Mouse (Mus musculus) heart, embryonic 10.5 days (tissue): Measurements from ENCODE around the gene Usp28. TPM values are rescaled to one million over a fixed set of nuclear protein-coding genes. Genes with fewer than 3 reads are reported as not detected.
A peak's percentile ranks its signal among the peaks of the same experiment; 100 is the strongest.

ENCODE experiments used
- DNase-seq: peaks from one replicate; pipeline ENCODE4 v3.0.0-alpha.2; 2017; ENCODE audit warnings: low spot score
- H3K27ac ChIP-seq: fragments of 300-500 bp; sonication (generic); 2 replicates; pipeline ENCODE4 v1.5.1; 2016; ENCODE audit warnings: mild to moderate bottlenecking
- H3K27me3 ChIP-seq: fragments of 300-500 bp; sonication (generic); 2 replicates; pipeline ENCODE4 v1.6.1; 2016; ENCODE audit warnings: mild to moderate bottlenecking; ENCODE audit not compliant: poor library complexity, insufficient read depth, severe bottlenecking
- H3K36me3 ChIP-seq: fragments of 300-500 bp; sonication (generic); 2 replicates; pipeline ENCODE4 v1.6.1; 2016; ENCODE audit warnings: mild to moderate bottlenecking, moderate library complexity
- H3K4me1 ChIP-seq: fragments of 300-500 bp; sonication (generic); 2 replicates; pipeline ENCODE4 v1.6.1; 2016; ENCODE audit warnings: mild to moderate bottlenecking
- H3K4me3 ChIP-seq: fragments of 300-500 bp; sonication (generic); 2 replicates; pipeline ENCODE4 v1.5.1; 2016; ENCODE audit warnings: mild to moderate bottlenecking, moderate library complexity
- H3K9me3 ChIP-seq: fragments of 300-500 bp; sonication (generic); 2 replicates; pipeline ENCODE4 v1.6.1; 2016; ENCODE audit warnings: mild to moderate bottlenecking, moderate library complexity
- WGBS: fragments of 180-500 bp; shearing (Covaris S2); methylation state at CpG from one replicate; pipeline ENCODE4 v1.1.7; 2016; 5-methylcytosine and 5-hydroxymethylcytosine counted together
- polyA plus RNA-seq: library from polyadenylated mRNA; unstranded; fragments of >200 nt; fragmentation: Nextera tagmentation; extraction: Ambion mirVana; gene quantifications from 2 replicates; pipeline ENCODE4 v1.2.1, GENCODE M21; 2016

Gene Usp28
- polyA plus RNA-seq, 1 experiment from 2014 or later = 86.2 TPM

- no peaks in the 10 kb centered on the region for H3K9me3 ChIP-seq
- WGBS = 27% methylated on average over 8 of the region's 8 CpGs
- 0 out of 2 replicates have a peak, but pooled peaks cover 2% of the 10 kb centered on the region for H3K36me3 ChIP-seq
- no peak for DNase-seq
- H3K4me3 ChIP-seq = peak overlapping the region; percentile 92
- peak overlapping the region; percentile 96 for H3K27ac ChIP-seq
- no peaks in the 10 kb centered on the region for H3K27me3 ChIP-seq
- H3K4me1 ChIP-seq = peaks cover 24% of the 10 kb centered on the region
Measured at GRCm38 (mm10) chr9:48984320-48984844, 793 bp upstream of the Usp28 start.

DNA sequence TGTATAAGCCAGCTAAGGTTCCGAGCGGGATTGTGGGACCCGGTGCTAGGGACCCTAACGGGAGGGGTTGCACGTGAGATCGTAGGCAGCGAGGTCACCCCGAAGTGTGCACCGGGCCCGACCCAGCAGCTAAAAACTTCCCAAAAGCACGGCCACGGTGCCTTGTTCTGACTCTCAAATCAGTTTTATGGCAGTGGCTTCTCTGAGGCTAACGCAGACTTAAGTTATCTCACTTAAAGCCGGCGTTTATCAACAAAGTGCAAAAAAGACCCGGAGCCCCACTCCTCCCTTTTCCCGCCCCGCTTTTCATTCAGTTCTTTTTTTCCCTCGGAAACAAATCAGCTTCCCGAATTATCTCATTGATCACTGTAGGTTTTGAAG, 523 bp downstream of the Usp28 start:
- Histone ChIP-seq H3K4me3 (peak overlapping the region; percentile 92), H3K4me1 (peaks cover 27% of the 10 kb centered on the region), H3K27ac (peak overlapping the region; percentile 96), H3K9me3 (no peaks in the 10 kb centered on the region), H3K36me3 (peaks cover 9% of the 10 kb centered on the region; the same call in 1 of the 2 replicates), H3K27me3 (no peaks in the 10 kb centered on the region)
- no peak for DNase-seq
- under 1% methylated on average over 20 of the region's 20 CpGs for WGBS

DNA sequence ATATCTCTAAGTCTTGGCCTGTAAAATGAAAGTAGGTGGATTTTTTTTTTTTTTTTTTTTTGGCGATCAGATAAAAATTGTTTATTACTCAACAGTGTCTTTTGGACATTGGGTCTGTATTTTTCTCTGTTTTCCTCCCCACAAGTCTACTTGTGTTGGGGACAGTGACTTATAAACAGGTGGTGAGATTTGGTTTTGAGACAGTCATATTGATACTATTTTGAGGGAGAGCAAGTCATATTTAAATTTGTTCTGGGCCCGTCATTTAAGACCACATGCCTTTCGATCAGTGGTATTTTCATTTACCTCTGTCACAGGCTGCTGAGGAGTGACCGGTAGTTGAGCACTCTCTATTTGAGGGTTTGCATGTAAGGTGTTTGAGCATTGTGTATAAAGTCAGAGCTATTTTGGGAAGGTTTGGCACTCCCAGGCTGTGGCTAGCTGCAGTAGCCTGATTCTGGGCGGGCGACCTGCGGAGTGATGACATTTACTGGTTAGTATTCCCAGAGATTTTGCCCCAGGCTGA, 1.5 kb downstream of the Usp28 start:
- no peaks in the 10 kb centered on the region for H3K9me3 ChIP-seq
- H3K27ac ChIP-seq = peak overlapping the region; percentile 96
- peaks cover 18% of the 10 kb centered on the region; the same call in 1 of the 2 replicates for H3K36me3 ChIP-seq
- H3K4me3 ChIP-seq = peak overlapping the region; percentile 92
- H3K4me1 ChIP-seq = peaks cover 32% of the 10 kb centered on the region
- peak; percentile 92 for DNase-seq
- WGBS = 4% methylated on average over 7 of the region's 7 CpGs
- no peaks in the 10 kb centered on the region for H3K27me3 ChIP-seq

DNA sequence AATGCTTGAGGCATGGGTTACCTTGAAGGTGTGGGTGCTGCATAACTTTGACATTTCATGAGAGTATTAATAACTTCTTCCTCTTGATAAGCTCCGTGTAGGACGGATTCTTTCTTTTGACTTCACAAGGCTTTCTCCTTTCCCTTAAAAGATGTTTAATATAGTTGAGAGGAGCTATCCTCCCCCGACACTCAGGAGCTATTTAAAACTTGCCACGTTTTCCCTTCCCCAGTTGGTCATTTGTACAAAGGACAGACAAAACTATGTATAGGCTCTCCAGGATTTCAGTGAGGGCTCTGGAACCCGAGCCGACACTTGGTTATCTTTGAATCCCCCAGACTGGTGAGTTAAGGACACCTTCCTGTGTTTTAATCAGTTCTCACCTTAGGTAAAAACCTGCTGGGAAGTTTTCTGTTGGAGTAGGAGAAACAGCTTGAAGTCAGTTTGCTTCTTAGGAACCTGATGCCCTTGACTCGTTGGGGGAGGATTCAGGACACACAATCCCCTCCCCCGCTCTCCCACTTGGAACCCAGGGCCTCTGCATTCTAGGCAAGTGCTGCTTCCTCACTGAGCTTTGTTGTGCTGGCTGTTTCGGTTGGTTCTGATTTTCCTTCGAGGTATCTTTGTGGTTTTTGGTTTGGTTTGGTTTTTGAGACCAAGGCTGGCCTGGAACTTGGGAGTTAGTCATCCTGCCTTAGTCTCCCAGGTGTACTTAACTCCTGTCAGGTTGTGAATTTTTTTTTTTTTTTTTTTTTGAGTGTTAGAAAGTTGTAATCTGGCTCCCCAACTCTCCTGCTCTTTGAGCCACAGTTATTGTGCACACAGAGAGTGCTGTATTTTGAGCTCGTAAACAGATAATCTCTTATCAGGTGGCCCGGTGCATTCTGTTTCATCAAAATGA, 2.3 kb downstream of the Usp28 start:
- Histone ChIP-seq H3K27me3 (no peaks in the 10 kb centered on the region), H3K36me3 (peaks cover 19% of the 10 kb centered on the region; the same call in 1 of the 2 replicates), H3K4me1 (peaks cover 35% of the 10 kb centered on the region), H3K4me3 (peak overlapping the region; percentile 92), H3K27ac (peak overlapping the region; percentile 96), H3K9me3 (no peaks in the 10 kb centered on the region)
- WGBS = 9% methylated on average over 12 of the region's 12 CpGs
- peak; percentile 82 for DNase-seq

DNA sequence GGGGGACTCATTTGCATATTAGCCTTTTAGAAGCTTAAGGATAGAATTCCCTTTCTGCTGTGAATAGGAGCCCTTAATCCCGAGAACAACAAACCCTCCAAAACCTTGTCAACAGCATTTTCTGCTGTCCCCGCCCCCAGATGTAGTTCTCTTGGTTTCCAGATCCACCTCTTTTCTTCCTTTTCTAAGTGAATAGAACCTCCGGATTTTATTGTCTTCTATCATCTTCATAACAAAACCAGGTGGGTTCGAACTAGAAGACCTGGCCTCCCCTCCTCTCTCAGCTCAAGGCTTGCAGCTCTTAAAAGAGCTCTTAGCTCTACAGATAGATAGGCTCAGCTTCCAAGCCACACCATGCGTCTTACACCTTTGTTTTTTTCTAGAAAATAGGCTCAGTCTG, 6.5 kb downstream of the Usp28 start:
- no peak for DNase-seq
- Histone ChIP-seq H3K4me1 (peaks cover 36% of the 10 kb centered on the region), H3K9me3 (no peaks in the 10 kb centered on the region), H3K27ac (no peak overlapping the region), H3K27me3 (no peaks in the 10 kb centered on the region), H3K36me3 (peaks cover 45% of the 10 kb centered on the region), H3K4me3 (no peak overlapping the region)
- whole genome bisulfite sequencing = 72% methylated on average over 5 of the region's 5 CpGs

- no peaks in the 10 kb centered on the region for H3K27me3 ChIP-seq
- H3K27ac ChIP-seq = no peak overlapping the region
- H3K4me1 ChIP-seq = peaks cover 23% of the 10 kb centered on the region; the same call in 1 of the 2 replicates
- no peaks in the 10 kb centered on the region for H3K9me3 ChIP-seq
- DNase-seq = no peak
- 95% methylated on average over 7 of the region's 7 CpGs for WGBS
- H3K4me3 ChIP-seq = no peak overlapping the region
- peaks cover 58% of the 10 kb centered on the region for H3K36me3 ChIP-seq
Measured at GRCm38 (mm10) chr9:48994779-48995178, 9.6 kb downstream of the Usp28 start.

DNA sequence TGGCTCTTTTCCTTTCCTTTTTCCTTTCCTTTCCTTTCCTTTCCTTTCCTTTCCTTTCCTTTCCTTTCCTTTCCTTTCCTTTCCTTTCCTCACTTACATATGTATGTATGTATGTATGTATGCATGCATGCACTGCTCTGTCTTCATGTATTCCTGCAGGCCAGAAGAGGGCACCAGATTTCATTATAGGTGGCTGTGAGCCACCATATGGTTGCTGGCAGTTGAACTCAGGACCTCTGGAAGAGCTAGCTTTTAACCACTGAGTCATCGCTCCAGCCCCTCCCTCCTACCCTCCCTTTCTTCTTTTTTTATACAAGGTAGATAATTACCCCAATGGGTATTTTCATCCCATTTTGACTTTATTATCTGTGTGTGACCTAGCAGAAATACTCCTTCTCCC, 10.6 kb downstream of the Usp28 start:
- no peak overlapping the region for H3K27ac ChIP-seq
- H3K27me3 ChIP-seq = no peaks in the 10 kb centered on the region
- DNase-seq = no peak
- H3K4me1 ChIP-seq = peaks cover 17% of the 10 kb centered on the region; the same call in 1 of the 2 replicates
- WGBS = 91% methylated on average over 1 of the region's 1 CpGs
- H3K36me3 ChIP-seq = peaks cover 58% of the 10 kb centered on the region
- H3K9me3 ChIP-seq = no peaks in the 10 kb centered on the region
- H3K4me3 ChIP-seq = no peak overlapping the region

- Histone ChIP-seq H3K4me3 (no peak overlapping the region), H3K27ac (peak overlapping the region; percentile 36), H3K4me1 (peaks cover 5% of the 10 kb centered on the region; the same call in 1 of the 2 replicates), H3K9me3 (no peaks in the 10 kb centered on the region), H3K27me3 (no peaks in the 10 kb centered on the region), H3K36me3 (peaks cover 60% of the 10 kb centered on the region)
- no peak for DNase-seq
- WGBS = 73% methylated on average over 6 of the region's 6 CpGs
Measured at GRCm38 (mm10) chr9:48999256-48999655, 14.1 kb downstream of the Usp28 start.

- no peaks in the 10 kb centered on the region for H3K9me3 ChIP-seq
- peaks cover 92% of the 10 kb centered on the region for H3K36me3 ChIP-seq
- WGBS = 82% methylated on average over 7 of the region's 7 CpGs
- H3K4me1 ChIP-seq = no peaks in the 10 kb centered on the region
- no peak for DNase-seq
- no peak overlapping the region for H3K4me3 ChIP-seq
- H3K27me3 ChIP-seq = no peaks in the 10 kb centered on the region
- no peak overlapping the region for H3K27ac ChIP-seq
Measured at GRCm38 (mm10) chr9:49015824-49016223, 30.6 kb downstream of the Usp28 start.

- peaks cover 69% of the 10 kb centered on the region for H3K36me3 ChIP-seq
- 89% methylated on average over 5 of the region's 5 CpGs for WGBS
- no peak overlapping the region for H3K27ac ChIP-seq
Measured at GRCm38 (mm10) chr9:49021289-49021688, 36.1 kb downstream of the Usp28 start.

DNA sequence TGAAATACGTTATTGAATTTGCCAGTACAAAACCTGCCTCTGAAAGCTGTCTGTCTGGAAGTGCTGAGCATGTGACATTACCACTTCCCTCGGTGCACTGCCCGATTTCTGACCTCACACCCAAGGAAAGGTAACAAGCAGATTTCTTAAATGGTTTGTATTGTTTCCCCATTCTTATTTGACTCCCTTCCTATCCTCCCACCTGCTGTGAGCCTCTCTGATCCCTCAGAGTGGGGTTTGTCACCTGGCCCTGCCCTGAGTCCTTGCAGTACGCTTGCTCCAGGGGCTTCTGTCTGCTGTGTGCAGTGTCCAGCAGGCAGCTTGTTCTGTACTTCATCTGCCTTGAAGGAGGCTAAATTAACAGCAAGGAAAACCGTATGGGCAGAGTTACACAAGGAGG, 38.8 kb downstream of the Usp28 start:
- Histone ChIP-seq H3K27me3 (no peaks in the 10 kb centered on the region), H3K9me3 (no peaks in the 10 kb centered on the region), H3K4me1 (no peaks in the 10 kb centered on the region), H3K36me3 (peaks cover 71% of the 10 kb centered on the region), H3K27ac (no peak overlapping the region), H3K4me3 (no peak overlapping the region)
- DNase-seq = no peak
- 90% methylated on average over 5 of the region's 5 CpGs for WGBS

More at GRCm38 (mm10) chr9:49021289-49021688, 36.1 kb downstream of the Usp28 start:
- Histone ChIP-seq H3K4me3 (no peak overlapping the region), H3K4me1 (no peaks in the 10 kb centered on the region), H3K27me3 (no peaks in the 10 kb centered on the region), H3K9me3 (no peaks in the 10 kb centered on the region)
- no peak for DNase-seq

- no peak for DNase-seq
- Histone ChIP-seq H3K36me3 (peaks cover 71% of the 10 kb centered on the region), H3K27me3 (no peaks in the 10 kb centered on the region), H3K9me3 (no peaks in the 10 kb centered on the region), H3K4me1 (no peaks in the 10 kb centered on the region), H3K27ac (no peak overlapping the region), H3K4me3 (no peak overlapping the region)
- 94% methylated on average over 2 of the region's 2 CpGs for WGBS
Measured at GRCm38 (mm10) chr9:49024529-49024928, 39.4 kb downstream of the Usp28 start.

DNA sequence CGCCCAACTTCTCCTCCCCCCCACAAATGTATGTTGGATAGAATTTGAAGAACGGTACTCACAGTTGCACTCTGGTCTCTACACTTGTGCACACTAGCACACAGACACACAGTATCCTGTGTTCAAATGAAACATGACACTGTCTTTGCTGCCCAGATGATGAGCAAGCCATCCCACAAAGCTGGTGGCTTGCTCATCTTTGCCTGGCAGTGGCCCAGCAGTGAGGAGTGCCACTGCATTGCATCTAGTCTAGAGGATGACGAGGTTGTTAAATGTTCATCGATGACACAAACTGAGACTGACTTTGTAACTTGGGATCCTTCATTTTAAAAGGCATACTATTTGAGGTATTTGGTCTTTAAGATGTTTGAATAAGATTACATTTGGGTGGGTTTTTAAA, 49.6 kb downstream of the Usp28 start:
- H3K27me3 ChIP-seq = no peaks in the 10 kb centered on the region
- no peak for DNase-seq
- no peaks in the 10 kb centered on the region for H3K4me1 ChIP-seq
- H3K36me3 ChIP-seq = peaks cover 94% of the 10 kb centered on the region
- no peaks in the 10 kb centered on the region for H3K9me3 ChIP-seq
- no peak overlapping the region for H3K4me3 ChIP-seq
- no peak overlapping the region for H3K27ac ChIP-seq
- WGBS = 89% methylated on average over 4 of the region's 4 CpGs
